24 mouse cellular contexts compared by ENCODE assay signal in the genomic region with DNA sequence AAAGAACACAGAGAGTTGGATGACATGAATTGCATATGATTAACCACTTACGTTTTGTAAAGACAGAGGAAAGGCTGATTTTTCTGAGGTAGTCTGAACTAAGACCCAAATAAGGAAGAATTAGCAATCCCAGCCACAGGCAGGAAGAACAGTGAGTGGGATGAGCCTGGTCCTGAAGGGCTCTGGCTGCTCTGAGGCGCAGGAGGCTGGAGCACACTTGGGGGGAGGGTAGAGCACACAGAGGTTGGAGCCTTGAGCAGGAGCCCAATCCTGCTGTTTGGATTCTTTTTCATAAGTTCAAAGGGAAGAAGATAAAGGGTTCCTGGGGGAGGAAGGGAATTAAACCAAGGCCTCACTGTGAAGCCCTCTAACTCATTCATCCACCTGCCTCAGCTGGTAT. TPM values are rescaled to one million over a fixed set of nuclear protein-coding genes. Genes with fewer than 3 reads are reported as not detected.
"Had no signal": no experiment of that assay in that cellular context is flagged by ENCODE, and none has a peak within 500 bp of the region (broad histone marks: within the 10 kb centered on the region; RNA-seq: fewer than 3 reads in every experiment).

No protein-coding gene starts in this region.

- H3K4me3 ChIP-seq: layer of hippocampus, adult 2 months; limb, embryonic 10.5 days; limb, embryonic 13.5 days; lung, embryonic 15.5 days had no signal

- H3K27me3 ChIP-seq: limb, embryonic 13.5 days; lung, embryonic 15.5 days had no signal

- H3K27ac ChIP-seq: layer of hippocampus, adult 2 months; limb, embryonic 10.5 days; limb, embryonic 13.5 days; liver, embryonic 14.5 days; lung, embryonic 15.5 days; stomach, postnatal 0 days had no signal

- DNase-seq: kidney, adult 18-20 months; kidney, adult 9 months; kidney, postnatal 25 days; layer of hippocampus, adult 9-11 months; liver, postnatal 0 days; lung, postnatal 10 days; lung, postnatal 4 days; midbrain, embryonic 14.5 days; right cerebral cortex, adult 18-20 months; right cerebral cortex, postnatal 14 days; right cerebral cortex, postnatal 4 days; thymus, adult 18-20 months; thymus, postnatal 36 days had no signal

- ATAC-seq: liver, postnatal 0 days had no signal

- H3K4me2 ChIP-seq: limb, embryonic 13.5 days; lung, embryonic 15.5 days; midbrain, embryonic 11.5 days had no signal

- H3K9me3 ChIP-seq: limb, embryonic 10.5 days; limb, embryonic 13.5 days; lung, embryonic 15.5 days had no signal

- H3K36me3 ChIP-seq: limb, embryonic 10.5 days; limb, embryonic 13.5 days; lung, embryonic 15.5 days had no signal

- H3K9ac ChIP-seq: limb, embryonic 13.5 days; liver, embryonic 14.5 days; liver, postnatal 0 days; lung, embryonic 15.5 days had no signal

RNA-seq across cellular contexts. Expression of a gene that starts 55.1 kb away (rescaled TPM):
- total RNA-seq: liver, adult 2 months; midbrain, postnatal 0 days had no signal
- polyA plus RNA-seq: large intestine, adult 2 months; liver, adult 2 months; liver, postnatal 0 days; neural tube, embryonic 11.5 days had no signal
